Mouse (Mus musculus): ENCODE results near the gene Gpr18.
A peak's percentile ranks its signal among the peaks of the same experiment; 100 is the strongest.

Gene Gpr18

DNA sequence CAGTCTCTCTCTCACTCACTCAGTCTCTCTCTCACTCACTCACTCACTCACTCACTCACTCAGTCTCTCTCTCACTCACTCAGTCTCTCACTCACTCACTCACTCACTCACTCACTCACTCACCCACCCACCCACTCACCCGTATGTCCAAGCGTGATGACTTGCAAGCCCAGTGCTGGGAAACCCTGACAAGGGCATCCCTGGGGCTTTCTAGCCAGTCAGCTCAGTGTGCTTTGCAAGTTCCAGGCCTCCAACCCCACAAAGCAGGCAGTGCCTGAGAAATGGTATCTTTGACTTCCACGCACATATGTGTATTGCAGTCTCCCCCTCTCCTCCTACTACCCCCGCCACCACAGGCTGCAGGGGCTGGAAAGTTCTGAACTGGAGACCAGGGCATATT lies 6.4 kb upstream of the Gpr18 start:
- DNase-seq (ENCODE audit: low read depth), result no peak

- no peak for DNase-seq (ENCODE audit: low read depth)
These were observed 5.0 kb upstream of the Gpr18 start for GRCm38 (mm10) chr14:121920511-121921124.

DNA sequence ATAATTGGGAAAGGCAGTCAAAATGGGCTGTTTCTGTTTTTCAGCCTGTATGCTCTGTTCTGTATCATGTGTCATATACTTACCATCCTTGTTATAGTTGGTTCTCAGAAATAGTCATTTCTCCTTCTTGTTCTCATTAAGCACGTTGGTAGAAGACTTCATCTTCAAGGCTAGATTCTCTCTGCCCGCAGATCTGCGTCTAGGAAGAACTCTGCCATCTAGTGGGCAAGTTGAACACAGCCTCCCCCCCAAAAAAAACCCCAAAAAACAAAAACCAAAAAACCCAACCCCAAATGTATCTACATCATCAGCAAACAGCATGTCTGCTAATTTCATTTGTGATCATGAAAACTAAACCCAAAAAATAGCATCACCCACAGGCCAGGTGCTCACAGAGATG lies 4.2 kb upstream of the Gpr18 start:
- peak; percentile 61 for DNase-seq (ENCODE audit: low read depth)

GRCm38 (mm10) chr14:121918266-121918665 lies 2.7 kb upstream of the Gpr18 start:
- no peak for DNase-seq (ENCODE audit: low read depth)

GRCm38 (mm10) chr14:121916311-121917094 lies 922 bp upstream of the Gpr18 start:
- no peak for DNase-seq (ENCODE audit: low read depth)

DNA sequence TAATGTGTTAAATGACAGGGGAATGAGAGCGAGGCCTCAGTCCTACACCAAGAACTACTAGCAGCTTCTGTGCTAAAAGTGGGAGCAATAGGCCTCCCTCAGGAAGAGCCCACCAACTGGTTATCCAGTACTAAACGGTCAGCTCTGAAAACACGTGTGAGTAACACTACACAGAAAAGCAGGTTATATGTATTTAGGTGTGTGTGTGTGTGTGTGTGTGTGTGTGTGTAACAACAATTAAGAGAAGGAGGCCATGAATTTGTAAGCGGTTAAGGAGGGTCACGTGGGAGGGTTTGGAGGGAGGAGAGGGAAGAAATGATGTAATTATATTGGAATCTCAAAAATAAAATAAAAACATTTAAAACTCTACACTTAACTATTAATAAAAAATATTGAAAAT lies 438 bp downstream of the Gpr18 start:
- DNase-seq (ENCODE audit: low read depth), result no peak

DNA sequence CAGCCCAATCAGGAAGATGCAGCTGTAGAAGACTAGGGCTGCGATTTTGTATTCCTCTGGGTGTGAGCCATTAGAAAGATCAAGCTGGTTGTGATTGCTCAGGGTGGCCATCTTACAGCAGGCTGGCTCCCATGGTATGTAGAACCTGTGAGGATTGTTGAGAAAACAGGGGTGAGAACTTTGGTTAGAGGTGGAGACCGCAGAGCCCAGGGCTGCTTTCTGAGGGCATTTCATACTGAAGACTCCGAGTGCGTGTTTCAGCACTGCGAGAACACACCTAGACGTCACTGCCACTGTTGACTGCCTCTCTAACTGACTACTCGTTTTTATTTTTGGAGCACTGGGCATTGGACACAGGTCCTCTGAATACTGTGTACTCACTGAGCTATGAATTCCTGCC lies 3.1 kb downstream of the Gpr18 start:
- no peak for DNase-seq (ENCODE audit: low read depth)

GRCm38 (mm10) chr14:121909868-121910267 lies 5.7 kb downstream of the Gpr18 start:
- DNase-seq (ENCODE audit: low read depth), result no peak

GRCm38 (mm10) chr14:121906992-121907681 lies 8.4 kb downstream of the Gpr18 start:
- DNase-seq (ENCODE audit: low read depth), result no peak

DNA sequence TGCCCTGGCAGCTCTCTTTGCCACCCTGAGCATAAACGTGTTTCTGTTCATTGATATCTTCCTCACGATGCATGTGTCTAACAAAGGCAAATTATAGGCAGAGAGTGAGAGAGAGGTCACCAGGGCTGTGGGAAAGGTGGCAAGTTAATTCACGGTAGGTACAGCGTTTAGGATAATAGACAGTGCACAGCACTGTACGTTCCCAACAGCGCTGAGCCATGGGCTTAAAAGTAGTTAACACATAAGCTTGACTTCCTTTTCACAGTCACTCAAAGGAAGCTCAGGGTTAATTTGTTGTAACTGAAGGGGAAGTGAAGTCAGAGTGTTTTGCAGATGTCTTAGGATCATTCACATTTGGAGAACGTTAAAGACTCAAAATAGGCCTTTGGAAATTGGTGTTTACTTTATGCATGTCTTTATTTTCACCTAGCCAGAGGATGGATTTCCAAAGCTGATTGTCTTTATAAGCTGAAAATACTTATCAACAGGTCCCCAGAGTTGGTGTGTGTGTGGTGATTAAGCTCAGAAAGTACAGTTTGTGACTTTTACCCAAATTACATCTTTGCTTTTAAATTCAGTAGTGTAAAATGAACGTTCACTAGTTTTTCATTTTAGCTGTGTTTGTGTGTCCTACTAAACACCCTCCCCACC lies 9.1 kb downstream of the Gpr18 start:
- DNase-seq (ENCODE audit: low read depth), result no peak

- DNase-seq (ENCODE audit: low read depth), result no peak
These were observed 10.8 kb downstream of the Gpr18 start for GRCm38 (mm10) chr14:121904754-121905153.

GRCm38 (mm10) chr14:121903381-121903876 lies 12.2 kb downstream of the Gpr18 start:
- no peak for DNase-seq (ENCODE audit: low read depth)

DNA sequence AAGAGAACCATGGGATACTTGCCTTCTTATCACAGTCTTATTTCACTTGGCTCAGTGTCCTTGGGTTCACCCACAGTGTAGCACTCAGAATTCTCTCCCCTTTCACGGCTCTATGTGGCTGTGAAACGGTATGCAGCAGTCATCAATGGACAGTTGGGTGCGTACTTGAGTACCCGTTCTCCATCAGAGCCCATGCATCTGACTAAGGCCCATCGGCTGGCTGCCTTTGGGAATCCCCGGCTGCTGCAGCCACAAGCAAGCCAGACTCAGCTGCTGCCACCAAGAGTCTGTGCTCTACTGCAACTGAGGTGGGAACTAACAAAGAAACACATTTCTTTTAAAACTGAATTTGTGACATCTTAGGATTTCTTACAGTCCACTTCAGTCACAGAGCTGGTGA lies 14.1 kb downstream of the Gpr18 start:
- no peak for DNase-seq (ENCODE audit: low read depth)

- DNase-seq (ENCODE audit: low read depth), result no peak
These were observed 16.5 kb downstream of the Gpr18 start for GRCm38 (mm10) chr14:121899071-121899470.

DNA sequence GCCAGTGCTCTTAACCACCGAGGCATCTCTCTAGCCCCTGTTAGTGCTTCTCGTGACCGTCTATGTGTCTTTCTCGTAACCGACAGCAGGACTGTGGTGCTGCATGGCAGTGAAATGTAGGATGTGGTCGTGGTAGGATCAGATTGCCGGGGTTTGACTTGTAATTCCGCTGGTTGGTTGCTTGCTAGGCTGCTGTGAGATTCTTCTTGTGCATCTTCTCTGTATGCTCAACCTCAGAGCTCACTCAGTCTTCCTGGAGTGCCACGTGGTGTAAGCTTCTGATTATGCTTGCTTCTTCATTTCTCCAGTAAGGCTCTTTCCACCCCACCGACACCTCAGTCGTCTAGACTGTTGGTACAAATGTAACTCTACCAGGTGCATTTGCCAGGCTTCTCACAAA lies 17.1 kb downstream of the Gpr18 start:
- no peak for DNase-seq (ENCODE audit: low read depth)

- no peak for DNase-seq (ENCODE audit: low read depth)
These were observed 17.8 kb downstream of the Gpr18 start for GRCm38 (mm10) chr14:121897773-121898172.

GRCm38 (mm10) chr14:121896126-121897090 lies 19.2 kb downstream of the Gpr18 start:
- no peak for DNase-seq (ENCODE audit: low read depth)

DNA sequence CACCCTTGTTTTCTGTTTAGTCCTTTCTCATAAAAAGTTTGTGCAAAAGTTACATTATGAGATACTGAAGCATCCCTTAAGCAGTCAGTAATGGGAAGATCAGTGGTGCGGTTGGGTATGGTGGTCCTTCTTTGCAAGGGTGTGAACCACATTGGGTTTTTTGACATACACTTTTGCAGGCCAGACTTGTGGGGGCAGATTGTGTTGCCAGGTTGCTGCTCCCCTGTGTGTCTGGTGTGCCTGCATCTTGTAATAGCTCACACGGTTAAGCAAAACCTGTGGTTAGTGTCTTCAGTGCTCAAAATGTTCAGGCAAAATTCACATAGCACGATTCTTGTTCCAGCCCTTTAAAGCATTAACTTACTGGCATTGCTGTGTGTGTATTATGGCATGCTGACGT lies 20.3 kb downstream of the Gpr18 start:
- peak; percentile 14 for DNase-seq (ENCODE audit: low read depth)

DNA sequence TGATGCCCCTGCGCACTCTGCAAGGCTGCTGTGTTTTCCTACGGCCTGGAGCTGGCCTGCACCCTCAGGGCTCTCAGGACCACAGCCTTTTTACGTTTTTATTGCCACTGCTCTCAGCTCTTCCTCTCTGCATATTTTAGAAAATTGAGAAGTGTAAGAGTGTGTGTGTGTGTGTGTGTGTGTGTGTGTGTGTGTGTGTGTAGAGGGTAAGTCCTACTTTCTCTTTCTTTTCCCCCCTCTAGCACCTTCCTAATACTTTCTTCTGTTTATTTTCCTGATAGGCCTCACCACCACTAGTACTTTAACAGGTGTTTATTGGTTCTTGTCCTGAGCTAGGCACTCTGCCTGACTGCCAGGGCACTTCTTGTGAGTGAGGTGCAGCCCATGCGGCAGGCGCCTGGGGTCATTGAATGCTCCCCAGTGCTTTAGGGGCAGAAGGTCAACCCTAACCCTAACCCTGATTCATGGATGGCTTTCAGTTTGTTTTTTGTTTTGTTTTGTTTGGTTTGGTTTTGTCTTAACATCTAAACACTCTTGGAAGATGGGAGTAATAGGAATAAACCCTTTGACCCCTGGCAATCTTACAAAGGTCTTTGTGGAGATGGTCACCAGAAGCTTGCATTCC lies 21.0 kb downstream of the Gpr18 start:
- DNase-seq (ENCODE audit: low read depth), result no peak

- no peak for DNase-seq (ENCODE audit: low read depth)
These were observed 21.8 kb downstream of the Gpr18 start for GRCm38 (mm10) chr14:121893747-121894146.

Measured in NIH3T3 (cell line).